Mouse (Mus musculus): ENCODE data around the gene Dclk1. TPM values are rescaled to one million over a fixed set of nuclear protein-coding genes. Genes with fewer than 3 reads are reported as not detected.

Gene Dclk1
- polyA plus RNA-seq, 1 experiment from 2014 or later = 99.0 TPM

- H3K27me3 ChIP-seq (ENCODE audit: control insufficient read depth, insufficient read depth, low read length) = no peaks in the 10 kb centered on the region
- no peak overlapping the region for H3K27ac ChIP-seq (ENCODE audit: low read depth, low read length)
- no peaks in the 10 kb centered on the region for H3K36me3 ChIP-seq (ENCODE audit: control insufficient read depth, insufficient read depth, low read length)
- DNase-seq (ENCODE audit: low spot score) (no peak), ATAC-seq (ENCODE audit: insufficient read depth, low FRiP score, low TSS enrichment) (no peak)
- H3K4me2 ChIP-seq (ENCODE audit: low read depth) = no peak overlapping the region
- H3K9me3 ChIP-seq (ENCODE audit: control insufficient read depth, low read length) = no peaks in the 10 kb centered on the region
- no peaks in the 10 kb centered on the region for H3K4me1 ChIP-seq (ENCODE audit: control insufficient read depth, insufficient read depth, low read length)
- no peak overlapping the region for H3K9ac ChIP-seq (ENCODE audit: low read length)
- H3K4me3 ChIP-seq (ENCODE audit: low read depth, low read length) = no peak overlapping the region
These were observed 89.5 kb downstream of the Dclk1 start for GRCm38 (mm10) chr3:55331694-55332093.

DNA sequence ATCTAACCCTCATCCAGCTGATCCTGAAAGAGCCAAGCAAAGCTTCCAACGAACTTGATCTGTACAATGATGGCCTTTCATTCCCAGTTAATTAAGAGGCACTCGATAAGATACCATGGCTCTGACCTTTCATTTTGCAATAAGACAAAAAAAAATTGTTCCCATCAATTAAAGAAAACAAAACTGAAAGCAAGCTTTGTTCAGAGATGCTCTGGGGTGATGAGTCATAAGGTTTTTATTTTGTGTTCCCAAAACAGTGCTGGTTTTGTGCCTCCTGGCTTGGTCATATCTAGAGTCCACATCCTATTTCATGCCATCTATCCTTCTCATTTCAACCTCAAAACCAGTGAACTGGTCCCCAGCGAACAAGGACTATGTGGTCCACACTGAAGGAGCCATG is 91.3 kb downstream of the Dclk1 start:
- Histone ChIP-seq H3K4me3 (ENCODE audit: low read depth, low read length) (no peak overlapping the region), H3K27me3 (ENCODE audit: control insufficient read depth, insufficient read depth, low read length) (no peaks in the 10 kb centered on the region), H3K4me2 (ENCODE audit: low read depth) (no peak overlapping the region), H3K36me3 (ENCODE audit: control insufficient read depth, insufficient read depth, low read length) (no peaks in the 10 kb centered on the region), H3K27ac (ENCODE audit: low read depth, low read length) (no peak overlapping the region), H3K9me3 (ENCODE audit: control insufficient read depth, low read length) (no peaks in the 10 kb centered on the region), H3K9ac (ENCODE audit: low read length) (no peak overlapping the region), H3K4me1 (ENCODE audit: control insufficient read depth, insufficient read depth, low read length) (no peaks in the 10 kb centered on the region)
- ATAC-seq (ENCODE audit: insufficient read depth, low FRiP score, low TSS enrichment) (no peak), DNase-seq (ENCODE audit: low spot score) (no peak)
- WGBS = 86% methylated on average over 3 of the region's 3 CpGs

- no peak for DNase-seq (ENCODE audit: low spot score)
- Histone ChIP-seq H3K27ac (ENCODE audit: low read depth, low read length) (no peak overlapping the region), H3K36me3 (ENCODE audit: control insufficient read depth, insufficient read depth, low read length) (no peaks in the 10 kb centered on the region), H3K4me2 (ENCODE audit: low read depth) (no peak overlapping the region), H3K4me1 (ENCODE audit: control insufficient read depth, insufficient read depth, low read length) (no peaks in the 10 kb centered on the region), H3K4me3 (ENCODE audit: low read depth, low read length) (no peak overlapping the region), H3K9me3 (ENCODE audit: control insufficient read depth, low read length) (no peaks in the 10 kb centered on the region), H3K9ac (ENCODE audit: low read length) (no peak overlapping the region), H3K27me3 (ENCODE audit: control insufficient read depth, insufficient read depth, low read length) (no peaks in the 10 kb centered on the region)
- ATAC-seq (ENCODE audit: insufficient read depth, low FRiP score, low TSS enrichment) = no peak
- 70% methylated on average over 11 of the region's 11 CpGs for WGBS
These were observed 94.7 kb downstream of the Dclk1 start for GRCm38 (mm10) chr3:55336895-55337294.

DNA sequence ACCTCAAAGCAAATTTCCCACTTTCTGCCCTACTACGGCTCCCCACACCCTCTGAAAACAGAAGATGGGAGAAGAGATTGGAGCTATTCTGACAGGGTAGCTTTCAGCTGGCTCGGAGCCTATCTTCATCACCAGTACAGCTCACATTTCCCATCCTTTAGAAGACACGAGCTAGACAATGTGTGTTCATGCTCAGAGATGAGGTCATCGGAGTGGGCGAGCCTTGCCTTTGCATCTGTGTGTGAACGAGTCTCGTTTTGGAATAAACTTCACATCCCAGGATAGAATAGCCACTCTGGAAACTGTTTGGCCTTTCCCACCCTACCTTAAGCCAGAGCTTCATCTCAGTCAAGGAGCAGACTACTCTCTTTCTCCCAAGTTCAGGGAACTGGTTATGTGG is 95.5 kb downstream of the Dclk1 start:
- no peaks in the 10 kb centered on the region for H3K36me3 ChIP-seq (ENCODE audit: control insufficient read depth, insufficient read depth, low read length)
- DNase-seq (ENCODE audit: low spot score) = no peak
- H3K27ac ChIP-seq (ENCODE audit: low read depth, low read length) = no peak overlapping the region
- 94% methylated on average over 7 of the region's 7 CpGs for WGBS
- no peaks in the 10 kb centered on the region for H3K9me3 ChIP-seq (ENCODE audit: control insufficient read depth, low read length)
- no peak for ATAC-seq (ENCODE audit: insufficient read depth, low FRiP score, low TSS enrichment)
- no peaks in the 10 kb centered on the region for H3K4me1 ChIP-seq (ENCODE audit: control insufficient read depth, insufficient read depth, low read length)
- H3K9ac ChIP-seq (ENCODE audit: low read length) = no peak overlapping the region
- no peak overlapping the region for H3K4me3 ChIP-seq (ENCODE audit: low read depth, low read length)
- no peaks in the 10 kb centered on the region for H3K27me3 ChIP-seq (ENCODE audit: control insufficient read depth, insufficient read depth, low read length)
- H3K4me2 ChIP-seq (ENCODE audit: low read depth) = no peak overlapping the region

- ATAC-seq (ENCODE audit: insufficient read depth, low FRiP score, low TSS enrichment) (no peak), DNase-seq (ENCODE audit: low spot score) (no peak)
- WGBS = 95% methylated on average over 4 of the region's 4 CpGs
- Histone ChIP-seq H3K9ac (ENCODE audit: low read length) (no peak overlapping the region), H3K4me2 (ENCODE audit: low read depth) (no peak overlapping the region), H3K27ac (ENCODE audit: low read depth, low read length) (no peak overlapping the region), H3K4me3 (ENCODE audit: low read depth, low read length) (no peak overlapping the region), H3K4me1 (ENCODE audit: control insufficient read depth, insufficient read depth, low read length) (peaks cover 6% of the 10 kb centered on the region), H3K36me3 (ENCODE audit: control insufficient read depth, insufficient read depth, low read length) (no peaks in the 10 kb centered on the region), H3K27me3 (ENCODE audit: control insufficient read depth, insufficient read depth, low read length) (no peaks in the 10 kb centered on the region), H3K9me3 (ENCODE audit: control insufficient read depth, low read length) (no peaks in the 10 kb centered on the region)
These were observed 100.3 kb downstream of the Dclk1 start for GRCm38 (mm10) chr3:55342445-55342844.

DNA sequence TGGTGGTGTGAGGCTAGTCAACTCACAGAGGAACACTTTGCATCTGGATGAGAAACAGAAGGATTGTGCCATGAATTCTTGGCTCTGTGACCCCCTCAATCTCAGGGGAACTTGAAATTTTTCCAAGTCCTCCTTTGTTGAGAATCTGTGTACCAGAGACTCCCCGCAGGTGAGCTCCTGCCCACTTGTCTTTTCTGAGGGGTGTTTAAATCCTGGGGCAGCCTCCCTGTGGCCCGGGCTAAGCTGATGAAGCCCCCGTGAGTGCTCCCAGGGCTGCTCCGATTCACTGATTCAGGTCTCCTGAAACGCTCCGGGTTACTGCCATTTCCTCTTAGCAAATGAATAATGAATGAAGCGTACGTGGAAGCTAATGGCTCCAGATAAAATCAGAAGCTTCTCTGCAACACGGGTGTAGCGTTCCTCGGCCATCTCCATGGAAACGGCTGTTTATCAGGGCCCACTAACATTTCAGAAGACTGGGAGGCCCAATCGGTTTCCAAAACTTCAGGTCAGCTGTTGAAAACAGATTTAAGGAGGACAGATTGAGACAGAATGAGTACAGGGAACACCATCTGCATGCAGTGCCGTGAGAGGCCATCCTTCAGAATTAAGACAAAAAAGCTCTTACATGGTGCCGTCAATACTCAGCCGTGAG is 105.3 kb downstream of the Dclk1 start:
- Histone ChIP-seq H3K9me3 (ENCODE audit: control insufficient read depth, low read length) (no peaks in the 10 kb centered on the region), H3K27ac (ENCODE audit: low read depth, low read length) (peak overlapping the region; percentile 78), H3K27me3 (ENCODE audit: control insufficient read depth, insufficient read depth, low read length) (no peaks in the 10 kb centered on the region), H3K36me3 (ENCODE audit: control insufficient read depth, insufficient read depth, low read length) (no peaks in the 10 kb centered on the region), H3K4me3 (ENCODE audit: low read depth, low read length) (no peak overlapping the region), H3K9ac (ENCODE audit: low read length) (0 out of 2 replicates have a peak overlapping the region, but pooled peaks have one; percentile 7), H3K4me1 (ENCODE audit: control insufficient read depth, insufficient read depth, low read length) (peaks cover 18% of the 10 kb centered on the region), H3K4me2 (ENCODE audit: low read depth) (peak overlapping the region; percentile 2; the same call in 1 of the 2 replicates)
- 26% methylated on average over 16 of the region's 16 CpGs for WGBS
- ATAC-seq (ENCODE audit: insufficient read depth, low FRiP score, low TSS enrichment) (peak; percentile 49), DNase-seq (ENCODE audit: low spot score) (peak; percentile 66)

DNA sequence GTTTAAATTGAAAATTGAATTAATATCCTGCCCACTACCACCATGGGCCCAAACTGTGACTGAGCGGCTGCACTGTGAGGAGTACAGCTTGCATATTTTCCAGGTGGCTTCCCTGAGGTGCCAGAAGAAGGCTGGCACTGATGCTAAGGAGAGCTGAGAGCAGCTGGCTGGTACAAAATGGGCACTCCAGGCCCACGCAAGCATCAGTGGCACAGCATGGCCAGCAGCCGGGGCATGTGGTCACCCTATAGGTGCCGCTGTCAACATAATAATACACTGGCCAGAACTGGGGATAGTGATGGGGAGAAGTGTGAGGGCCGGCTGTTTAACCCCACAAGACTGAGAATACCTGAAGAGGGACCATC is 105.8 kb downstream of the Dclk1 start:
- no peak for DNase-seq (ENCODE audit: low spot score)
- Histone ChIP-seq H3K36me3 (ENCODE audit: control insufficient read depth, insufficient read depth, low read length) (no peaks in the 10 kb centered on the region), H3K27me3 (ENCODE audit: control insufficient read depth, insufficient read depth, low read length) (no peaks in the 10 kb centered on the region), H3K9me3 (ENCODE audit: control insufficient read depth, low read length) (no peaks in the 10 kb centered on the region), H3K27ac (ENCODE audit: low read depth, low read length) (peak overlapping the region; percentile 78), H3K4me2 (ENCODE audit: low read depth) (no peak overlapping the region; the same call in 1 of the 2 replicates), H3K9ac (ENCODE audit: low read length) (peak overlapping the region; percentile 7; the same call in 1 of the 2 replicates), H3K4me3 (ENCODE audit: low read depth, low read length) (no peak overlapping the region), H3K4me1 (ENCODE audit: control insufficient read depth, insufficient read depth, low read length) (peaks cover 18% of the 10 kb centered on the region)
- ATAC-seq (ENCODE audit: insufficient read depth, low FRiP score, low TSS enrichment) = 0 out of 2 replicates have a peak, but pooled peaks have one; percentile 7
- 86% methylated on average over 5 of the region's 5 CpGs for WGBS

DNA sequence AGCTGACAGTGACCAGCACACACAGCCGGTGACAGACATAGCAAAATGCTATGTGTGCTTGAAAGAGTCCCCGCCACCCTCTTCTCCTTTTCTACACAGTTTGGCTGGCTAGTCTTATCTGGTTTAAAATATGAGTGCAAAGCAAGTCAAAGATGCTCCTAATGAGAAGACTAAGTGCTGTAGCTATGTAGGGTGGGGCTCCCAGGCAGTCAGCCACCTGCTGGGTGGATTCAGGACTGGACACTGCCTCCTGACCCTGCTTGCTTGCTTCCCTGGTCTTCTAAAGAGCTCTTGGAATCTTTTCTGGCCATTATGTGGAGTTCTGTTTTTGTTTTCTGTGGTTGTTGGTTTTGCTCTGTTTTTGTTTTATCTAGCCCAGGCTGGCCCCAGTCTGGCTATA is 108.0 kb downstream of the Dclk1 start:
- Histone ChIP-seq H3K4me1 (ENCODE audit: control insufficient read depth, insufficient read depth, low read length) (peaks cover 27% of the 10 kb centered on the region), H3K36me3 (ENCODE audit: control insufficient read depth, insufficient read depth, low read length) (no peaks in the 10 kb centered on the region), H3K4me3 (ENCODE audit: low read depth, low read length) (no peak overlapping the region), H3K4me2 (ENCODE audit: low read depth) (no peak overlapping the region), H3K9me3 (ENCODE audit: control insufficient read depth, low read length) (no peaks in the 10 kb centered on the region), H3K27ac (ENCODE audit: low read depth, low read length) (no peak overlapping the region), H3K27me3 (ENCODE audit: control insufficient read depth, insufficient read depth, low read length) (no peaks in the 10 kb centered on the region), H3K9ac (ENCODE audit: low read length) (no peak overlapping the region)
- no peak for DNase-seq (ENCODE audit: low spot score)
- 77% methylated on average over 2 of the region's 2 CpGs for WGBS
- no peak for ATAC-seq (ENCODE audit: insufficient read depth, low FRiP score, low TSS enrichment)

DNA sequence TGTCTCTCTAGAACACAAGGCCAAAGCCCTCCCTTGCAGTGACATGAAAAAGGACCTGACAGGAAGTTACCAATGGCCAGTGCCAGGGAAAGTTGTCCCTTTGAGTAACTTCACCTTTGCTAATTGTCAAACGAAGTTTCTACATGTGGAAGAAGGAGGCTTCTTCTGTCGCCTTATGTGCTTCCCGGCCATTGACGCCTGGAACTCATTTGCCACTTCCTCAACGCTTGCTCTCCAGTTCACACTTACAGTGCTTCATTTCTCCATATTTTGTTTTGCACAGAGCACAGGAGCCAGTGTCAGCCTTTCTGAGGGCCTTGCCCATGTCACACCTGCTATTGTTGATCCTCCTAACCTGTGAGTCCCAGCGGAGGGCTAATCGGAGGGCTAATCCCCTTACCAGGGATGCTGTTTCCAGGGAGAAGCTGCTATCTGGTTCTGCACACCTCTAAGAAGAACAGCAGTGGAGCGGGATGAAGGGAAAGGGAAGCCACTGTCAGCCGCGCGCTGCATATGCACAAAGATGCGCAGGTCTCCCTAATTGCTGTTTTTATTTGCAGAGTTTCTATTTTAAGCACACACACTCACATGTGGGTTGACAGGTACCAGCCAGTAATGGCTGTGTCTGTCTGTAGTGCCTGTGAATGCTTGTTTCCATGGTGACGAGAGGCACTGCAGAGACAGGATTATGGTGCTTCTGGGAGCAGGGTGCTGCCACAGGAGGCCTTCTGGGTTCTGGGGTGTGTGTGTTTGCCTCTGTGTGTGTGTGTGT is 109.3 kb downstream of the Dclk1 start:
- Histone ChIP-seq H3K27ac (ENCODE audit: low read depth, low read length) (no peak overlapping the region), H3K4me1 (ENCODE audit: control insufficient read depth, insufficient read depth, low read length) (peaks cover 27% of the 10 kb centered on the region), H3K4me3 (ENCODE audit: low read depth, low read length) (no peak overlapping the region), H3K27me3 (ENCODE audit: control insufficient read depth, insufficient read depth, low read length) (no peaks in the 10 kb centered on the region), H3K4me2 (ENCODE audit: low read depth) (no peak overlapping the region), H3K36me3 (ENCODE audit: control insufficient read depth, insufficient read depth, low read length) (no peaks in the 10 kb centered on the region), H3K9me3 (ENCODE audit: control insufficient read depth, low read length) (no peaks in the 10 kb centered on the region), H3K9ac (ENCODE audit: low read length) (no peak overlapping the region)
- DNase-seq (ENCODE audit: low spot score) = peak; percentile 33
- 69% methylated on average over 13 of the region's 13 CpGs for WGBS
- ATAC-seq (ENCODE audit: insufficient read depth, low FRiP score, low TSS enrichment) = peak; percentile 32; the same call in 1 of the 2 replicates

Measured in neural tube, embryonic 11.5 days (tissue).